23 mouse cellular contexts compared by ENCODE assay signal in genomic region chr1:130508957-130509350, GRCm38 (mm10). TPM values are rescaled to one million over a fixed set of nuclear protein-coding genes. Genes with fewer than 3 reads are reported as not detected.
DNase-seq lines count a peak whose midpoint lies in the region; ATAC-seq and TF ChIP-seq lines count a peak whose summit lies in the region.
"Had no signal": no experiment of that assay in that cellular context is flagged by ENCODE, and none has a peak within 500 bp of the region (broad histone marks: within the 10 kb centered on the region; RNA-seq: fewer than 3 reads in every experiment).

No protein-coding gene starts in this region.

- TF ChIP-seq EP300 in stomach, postnatal 0 days (optimal IDR thresholded peaks at IDR 0.05) = no peak

- H3K4me3 ChIP-seq in limb, embryonic 15.5 days = no peak overlapping the region
- H3K4me3 ChIP-seq in limb, embryonic 10.5 days = no peak overlapping the region
- peak overlapping the region; percentile 53 for H3K4me3 ChIP-seq in megakaryocyte, embryonic 14.5 days (replicated peaks)
- H3K4me3 ChIP-seq in stomach, postnatal 0 days (ENCODE audit: low read depth, low read length) = no peak overlapping the region
- H3K4me3 ChIP-seq: forebrain, embryonic 13.5 days; hindbrain, embryonic 15.5 days; midbrain, embryonic 15.5 days; neural tube, embryonic 12.5 days had no signal

- ATAC-seq in limb, embryonic 15.5 days (ENCODE audit: insufficient number of reproducible peaks, low FRiP score, low TSS enrichment, low read depth) = no peak
- no peak for ATAC-seq in megakaryocyte, adult 5-6 weeks (ENCODE audit: poor library complexity, severe bottlenecking)
- peak; percentile 79; the same call in 1 of the 2 replicates for ATAC-seq in stomach, postnatal 0 days (ENCODE audit: low FRiP score, low TSS enrichment)
- ATAC-seq: forebrain, embryonic 13.5 days; midbrain, embryonic 15.5 days; Patski had no signal

- no peak overlapping the region for H3K4me2 ChIP-seq in limb, embryonic 15.5 days
- no peak overlapping the region for H3K4me2 ChIP-seq in stomach, postnatal 0 days (replicated peaks; ENCODE audit: low read depth)
- H3K4me2 ChIP-seq: forebrain, embryonic 13.5 days; hindbrain, embryonic 15.5 days; midbrain, embryonic 15.5 days; neural tube, embryonic 12.5 days had no signal

- H3K36me3 ChIP-seq in limb, embryonic 15.5 days = no peaks in the 10 kb centered on the region
- H3K36me3 ChIP-seq in limb, embryonic 10.5 days = no peaks in the 10 kb centered on the region
- peaks cover 27% of the 10 kb centered on the region for H3K36me3 ChIP-seq in megakaryocyte, embryonic 14.5 days (replicated peaks; ENCODE audit: low read length)
- H3K36me3 ChIP-seq in stomach, postnatal 0 days (ENCODE audit: control insufficient read depth, insufficient read depth, low read length) = no peaks in the 10 kb centered on the region
- H3K36me3 ChIP-seq: hindbrain, embryonic 15.5 days; midbrain, embryonic 15.5 days; neural tube, embryonic 12.5 days had no signal

- WGBS in limb, embryonic 15.5 days = 34% methylated on average over 2 of the region's 2 CpGs
- 66% methylated on average over 2 of the region's 2 CpGs for WGBS in limb, embryonic 10.5 days
- WGBS in stomach, postnatal 0 days = 14% methylated on average over 2 of the region's 2 CpGs

- H3K9ac ChIP-seq in limb, embryonic 15.5 days = no peak overlapping the region
- H3K9ac ChIP-seq in stomach, postnatal 0 days (ENCODE audit: low read length) = no peak overlapping the region
- H3K9ac ChIP-seq: forebrain, embryonic 13.5 days; hindbrain, embryonic 15.5 days; liver, embryonic 14.5 days; midbrain, embryonic 15.5 days; neural tube, embryonic 12.5 days had no signal

- no peaks in the 10 kb centered on the region for H3K27me3 ChIP-seq in limb, embryonic 15.5 days
- no peaks in the 10 kb centered on the region for H3K27me3 ChIP-seq in limb, embryonic 10.5 days (ENCODE audit: low read depth, poor library complexity, severe bottlenecking)
- H3K27me3 ChIP-seq in megakaryocyte, embryonic 14.5 days (replicated peaks) = no peaks in the 10 kb centered on the region
- no peaks in the 10 kb centered on the region for H3K27me3 ChIP-seq in stomach, postnatal 0 days (ENCODE audit: control insufficient read depth, insufficient read depth, low read length)
- H3K27me3 ChIP-seq: forebrain, embryonic 13.5 days; hindbrain, embryonic 15.5 days; midbrain, embryonic 15.5 days; neural tube, embryonic 12.5 days; Patski had no signal

- no peaks in the 10 kb centered on the region for H3K9me3 ChIP-seq in limb, embryonic 15.5 days
- H3K9me3 ChIP-seq in limb, embryonic 10.5 days (replicated peaks) = no peaks in the 10 kb centered on the region
- H3K9me3 ChIP-seq in megakaryocyte, embryonic 14.5 days = peaks cover 7% of the 10 kb centered on the region; the same call in 1 of the 2 replicates
- H3K9me3 ChIP-seq in stomach, postnatal 0 days (ENCODE audit: control insufficient read depth, low read length) = no peaks in the 10 kb centered on the region
- H3K9me3 ChIP-seq: forebrain, embryonic 13.5 days; hindbrain, embryonic 15.5 days; midbrain, embryonic 15.5 days; neural tube, embryonic 12.5 days had no signal

- no peak for TF ChIP-seq CTCF in stomach, postnatal 0 days (IDR thresholded peaks at IDR 0.05; ENCODE audit: low read depth)

- H3K4me1 ChIP-seq in limb, embryonic 15.5 days = peaks cover 23% of the 10 kb centered on the region
- peaks cover 19% of the 10 kb centered on the region; the same call in 1 of the 2 replicates for H3K4me1 ChIP-seq in limb, embryonic 10.5 days
- H3K4me1 ChIP-seq in megakaryocyte, embryonic 14.5 days = peaks cover 81% of the 10 kb centered on the region
- H3K4me1 ChIP-seq in stomach, postnatal 0 days (replicated peaks; ENCODE audit: control insufficient read depth, insufficient read depth) = peaks cover 2% of the 10 kb centered on the region; the same call in 1 of the 2 replicates
- H3K4me1 ChIP-seq: forebrain, embryonic 13.5 days; hindbrain, embryonic 15.5 days; midbrain, embryonic 15.5 days; neural tube, embryonic 12.5 days had no signal

- peak; percentile 74 for DNase-seq in heart, adult 11 months
- DNase-seq in heart, adult 18-20 months = no peak
- no peak for DNase-seq in limb, embryonic 10.5 days (ENCODE audit: low spot score)
- DNase-seq in stomach, postnatal 0 days (ENCODE audit: low spot score) = no peak
- no peak for DNase-seq in ovary, postnatal 10 days (ENCODE audit: low spot score)
- DNase-seq: adrenal gland, adult 2 months; cerebellum, adult 11 months; cerebellum, adult 9-11 months; heart, postnatal 4 days; kidney, adult 9 months; kidney, postnatal 14 days; lung, postnatal 36 days; right cerebral cortex, adult 18-20 months; right cerebral cortex, postnatal 4 days had no signal

- H3K27ac ChIP-seq in limb, embryonic 15.5 days = peak overlapping the region; percentile 82
- no peak overlapping the region for H3K27ac ChIP-seq in limb, embryonic 10.5 days
- peak overlapping the region; percentile 42; the same call in 1 of the 2 replicates for H3K27ac ChIP-seq in stomach, postnatal 0 days (replicated peaks)
- H3K27ac ChIP-seq: forebrain, embryonic 13.5 days; hindbrain, embryonic 15.5 days; liver, embryonic 14.5 days; midbrain, embryonic 15.5 days; neural tube, embryonic 12.5 days had no signal

RNA-seq across cellular contexts. Expression of gene Cd55, which starts 46.4 kb away (rescaled TPM):
- total RNA-seq in heart, adult 18-20 months (2021) = 10 to 100 TPM in 1 of 2 experiments, 1 to 10 TPM in 1; 6.6 to 11.2 TPM
- 20.8 and 26.8 TPM in 2 replicates for polyA plus RNA-seq in limb, embryonic 15.5 days (2015; fragmentation: Nextera tagmentation; extraction: Ambion mirVana)
- polyA plus RNA-seq in limb, embryonic 10.5 days (2016; fragmentation: Nextera tagmentation; extraction: Ambion mirVana) = 1.7 and 1.9 TPM in 2 replicates
- polyA plus RNA-seq in megakaryocyte, embryonic 14.5 days (2012; ENCODE audit: insufficient read depth, low replicate concordance) = 7.2 and 24.3 TPM in 2 replicates
- 24.5 and 27.1 TPM in 2 replicates for total RNA-seq in megakaryocyte, adult 5-6 weeks (2015)
- 11.6 and 12.2 TPM in 2 replicates for total RNA-seq in megakaryocyte, adult 5-6 weeks (2017)
- 39.9 and 44.6 TPM in 2 replicates for polyA plus RNA-seq in stomach, postnatal 0 days (2015; fragmentation: Nextera tagmentation; extraction: Ambion mirVana)
